Mouse (Mus musculus): Measurements from ENCODE around the gene Gimap4. TPM values are rescaled to one million over a fixed set of nuclear protein-coding genes. Genes with fewer than 3 reads are reported as not detected.

The Gimap4 gene
- polyA plus RNA-seq, 1 experiment from 2014 or later = 1.5 TPM

DNA sequence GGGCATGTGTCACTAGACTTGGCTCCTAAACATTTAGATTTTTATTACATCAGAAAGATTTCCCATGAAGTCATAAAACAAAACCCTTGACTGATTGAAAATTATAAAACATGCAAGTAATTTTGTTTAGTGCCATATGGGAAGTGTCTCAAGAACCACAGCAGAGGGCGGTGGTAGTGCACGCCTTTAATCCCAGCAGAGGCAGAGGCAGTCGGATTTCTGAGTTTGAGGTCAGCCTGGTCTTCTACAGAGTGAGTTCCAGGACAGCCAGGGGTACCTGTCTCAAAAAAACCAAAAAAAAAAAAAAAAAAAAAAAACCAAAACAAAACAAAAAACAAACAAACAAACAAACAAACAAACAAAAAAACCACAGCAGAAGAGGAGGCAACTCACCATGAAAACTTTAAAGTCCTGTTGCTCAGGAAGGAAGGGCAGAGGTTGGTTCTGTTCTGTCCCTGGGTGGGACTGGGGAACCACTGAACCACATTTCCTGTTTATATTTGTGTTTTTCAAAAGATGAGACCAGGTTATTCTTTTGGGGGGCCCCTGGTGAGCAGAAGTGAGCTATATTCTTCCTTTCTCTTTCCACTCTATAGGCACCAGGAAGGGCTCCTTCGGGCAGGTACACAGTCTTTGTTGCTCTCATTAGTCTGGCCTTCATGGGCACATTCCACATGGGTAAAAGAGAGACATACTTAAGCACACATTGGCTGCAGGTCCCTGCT, 12.6 kb downstream of the Gimap4 start:
- ATAC-seq (ENCODE audit: low FRiP score) = no peak
- no peak for DNase-seq (ENCODE audit: low spot score)
- Histone ChIP-seq H3K27ac (no peak overlapping the region), H3K36me3 (replicated peaks; ENCODE audit: control insufficient read depth, insufficient read depth) (no peaks in the 10 kb centered on the region), H3K4me3 (replicated peaks; ENCODE audit: low read length) (no peak overlapping the region), H3K27me3 (ENCODE audit: control insufficient read depth, insufficient read depth, low read length) (no peaks in the 10 kb centered on the region), H3K4me1 (replicated peaks; ENCODE audit: control insufficient read depth, insufficient read depth, low read length) (no peaks in the 10 kb centered on the region), H3K9ac (no peak overlapping the region), H3K9me3 (ENCODE audit: control insufficient read depth, low read length) (no peaks in the 10 kb centered on the region), H3K4me2 (replicated peaks) (no peak overlapping the region)
- WGBS = 86% methylated on average over 4 of the region's 4 CpGs

DNA sequence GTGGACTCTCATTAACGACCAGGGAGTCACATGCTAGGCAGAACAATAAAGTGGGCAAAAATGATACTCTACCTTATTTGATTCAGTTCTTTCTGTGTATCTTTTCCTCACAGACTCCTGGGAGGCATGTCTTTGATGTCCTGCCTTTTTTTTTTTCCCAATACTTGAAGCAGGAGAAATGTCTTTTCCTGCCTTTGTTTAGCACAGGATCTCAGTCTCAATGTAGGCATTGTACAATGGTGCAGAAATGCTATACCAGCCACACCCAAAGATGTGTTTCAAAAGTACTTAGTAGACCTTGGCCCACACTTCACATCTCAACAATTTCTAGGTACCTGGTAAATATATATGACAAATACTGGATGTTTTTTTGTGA, 13.2 kb downstream of the Gimap4 start:
- H3K9ac ChIP-seq = no peak overlapping the region
- H3K4me1 ChIP-seq (replicated peaks; ENCODE audit: control insufficient read depth, insufficient read depth, low read length) = no peaks in the 10 kb centered on the region
- H3K4me2 ChIP-seq (replicated peaks) = no peak overlapping the region
- 57% methylated on average over 1 of the region's 1 CpGs for WGBS
- no peaks in the 10 kb centered on the region for H3K9me3 ChIP-seq (ENCODE audit: control insufficient read depth, low read length)
- no peak for ATAC-seq (ENCODE audit: low FRiP score)
- no peak for DNase-seq (ENCODE audit: low spot score)
- no peaks in the 10 kb centered on the region for H3K36me3 ChIP-seq (replicated peaks; ENCODE audit: control insufficient read depth, insufficient read depth)
- H3K27me3 ChIP-seq (ENCODE audit: control insufficient read depth, insufficient read depth, low read length) = no peaks in the 10 kb centered on the region
- H3K4me3 ChIP-seq (replicated peaks; ENCODE audit: low read length) = no peak overlapping the region
- no peak overlapping the region for H3K27ac ChIP-seq

DNA sequence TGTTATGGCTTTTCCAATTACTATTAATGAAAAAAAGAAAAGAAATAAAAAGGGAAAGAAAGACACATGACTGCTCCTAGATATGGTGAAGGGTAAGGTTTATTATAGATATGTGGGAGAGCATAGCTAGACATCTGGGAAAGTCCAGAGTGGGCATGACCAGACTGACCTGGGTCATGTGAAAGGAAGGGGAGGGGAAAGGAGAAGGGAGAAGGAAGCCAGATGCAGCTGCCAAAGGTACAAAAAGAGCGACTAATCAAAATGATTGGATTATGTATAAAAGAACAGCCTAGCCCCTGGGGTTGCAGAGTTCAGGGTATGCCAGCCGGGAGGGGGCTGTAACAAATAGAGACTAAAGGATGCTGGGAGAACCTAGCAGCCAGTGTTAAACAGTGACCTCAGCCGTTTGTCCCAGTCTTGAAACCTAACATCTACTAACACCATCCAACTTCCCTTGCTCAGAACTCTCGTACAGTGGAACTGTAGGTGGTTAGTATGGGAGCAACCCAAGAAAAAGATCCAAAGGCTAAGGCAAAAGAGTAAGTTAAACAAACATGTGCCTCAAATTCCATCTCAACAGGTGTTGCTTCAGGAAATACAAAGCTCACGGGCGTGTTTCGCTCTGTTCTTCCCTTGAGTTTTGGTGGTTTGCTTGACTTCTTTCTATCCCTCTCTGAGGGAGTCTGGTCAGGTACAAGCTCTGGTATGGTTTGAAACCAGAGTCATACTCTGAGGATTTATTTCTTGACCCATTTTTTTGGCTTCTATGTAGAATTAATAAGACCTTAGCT, 13.9 kb downstream of the Gimap4 start:
- no peak for ATAC-seq (ENCODE audit: low FRiP score)
- no peak overlapping the region for H3K4me2 ChIP-seq (replicated peaks)
- 80% methylated on average over 7 of the region's 7 CpGs for WGBS
- H3K27ac ChIP-seq = no peak overlapping the region
- H3K4me3 ChIP-seq (replicated peaks; ENCODE audit: low read length) = no peak overlapping the region
- H3K27me3 ChIP-seq (ENCODE audit: control insufficient read depth, insufficient read depth, low read length) = no peaks in the 10 kb centered on the region
- DNase-seq (ENCODE audit: low spot score) = no peak
- H3K4me1 ChIP-seq (replicated peaks; ENCODE audit: control insufficient read depth, insufficient read depth, low read length) = no peaks in the 10 kb centered on the region
- H3K9me3 ChIP-seq (ENCODE audit: control insufficient read depth, low read length) = no peaks in the 10 kb centered on the region
- H3K36me3 ChIP-seq (replicated peaks; ENCODE audit: control insufficient read depth, insufficient read depth) = no peaks in the 10 kb centered on the region
- H3K9ac ChIP-seq = no peak overlapping the region

DNA sequence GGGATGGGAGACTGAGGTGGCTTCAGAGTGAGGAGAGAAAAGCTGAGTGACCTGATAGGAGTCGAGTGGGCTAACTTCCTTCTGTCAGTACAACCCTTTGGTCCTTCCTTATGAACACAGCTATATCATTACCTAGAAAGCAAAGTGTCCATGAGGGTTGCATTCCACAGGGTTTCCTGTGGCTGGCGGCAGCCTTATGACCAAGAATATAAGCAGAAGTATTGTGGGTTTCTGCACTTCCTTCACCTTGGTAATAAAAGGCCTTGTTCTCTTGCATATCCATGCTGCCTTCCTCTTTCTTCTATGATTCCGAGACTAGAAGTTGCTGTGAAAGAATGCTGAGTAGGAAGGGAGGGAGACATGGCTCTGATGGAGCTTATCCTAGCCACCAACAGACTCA, 14.5 kb downstream of the Gimap4 start:
- H3K9me3 ChIP-seq (ENCODE audit: control insufficient read depth, low read length) = no peaks in the 10 kb centered on the region
- DNase-seq (ENCODE audit: low spot score) (no peak), ATAC-seq (ENCODE audit: low FRiP score) (no peak)
- H3K9ac ChIP-seq = no peak overlapping the region
- no peak overlapping the region for H3K4me3 ChIP-seq (replicated peaks; ENCODE audit: low read length)
- no peaks in the 10 kb centered on the region for H3K27me3 ChIP-seq (ENCODE audit: control insufficient read depth, insufficient read depth, low read length)
- H3K4me1 ChIP-seq (replicated peaks; ENCODE audit: control insufficient read depth, insufficient read depth, low read length) = no peaks in the 10 kb centered on the region
- no peak overlapping the region for H3K4me2 ChIP-seq (replicated peaks)
- 87% methylated on average over 3 of the region's 3 CpGs for WGBS
- H3K36me3 ChIP-seq (replicated peaks; ENCODE audit: control insufficient read depth, insufficient read depth) = no peaks in the 10 kb centered on the region
- no peak overlapping the region for H3K27ac ChIP-seq

DNA sequence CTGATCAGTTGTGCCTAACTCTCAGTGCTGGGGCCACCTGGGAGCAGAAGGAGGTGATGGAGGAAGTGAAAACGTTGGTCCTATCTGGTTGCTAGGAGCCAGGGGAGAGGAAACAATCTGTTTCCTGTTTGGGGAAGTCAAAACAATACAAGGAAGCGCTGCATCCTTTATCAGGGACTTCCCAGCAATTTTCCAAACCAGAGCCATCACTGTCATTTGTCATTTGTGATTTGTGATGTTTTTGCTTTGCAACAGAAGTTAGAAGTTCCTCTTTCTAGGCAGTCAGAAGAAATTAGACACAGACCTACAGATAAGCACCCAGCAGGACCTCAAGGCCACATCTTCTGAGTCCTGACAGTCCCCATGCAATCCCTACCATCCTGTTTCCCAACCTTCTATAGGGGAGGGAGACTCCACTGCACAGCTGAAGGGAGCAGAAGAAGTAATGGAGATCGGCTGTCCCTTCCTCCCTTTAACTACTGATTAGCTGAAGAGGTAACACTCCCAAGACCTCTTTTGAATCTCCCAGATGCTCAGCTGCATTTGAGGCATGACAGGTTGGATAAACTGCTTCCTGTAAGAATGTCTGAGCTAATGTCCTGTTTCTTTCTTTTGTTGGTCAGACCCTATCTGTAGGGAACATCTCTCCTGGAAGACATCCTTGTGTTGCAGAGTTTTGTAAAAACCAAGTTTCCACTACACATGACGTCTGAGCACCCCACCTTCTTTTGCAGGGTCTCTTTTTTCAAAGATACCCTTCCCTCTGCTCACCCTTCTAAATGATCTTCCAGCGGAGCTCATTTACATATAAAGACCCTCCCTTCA, 16.1 kb downstream of the Gimap4 start:
- Histone ChIP-seq H3K9me3 (ENCODE audit: control insufficient read depth, low read length) (no peaks in the 10 kb centered on the region), H3K27me3 (ENCODE audit: control insufficient read depth, insufficient read depth, low read length) (no peaks in the 10 kb centered on the region), H3K4me3 (replicated peaks; ENCODE audit: low read length) (no peak overlapping the region), H3K27ac (no peak overlapping the region), H3K36me3 (replicated peaks; ENCODE audit: control insufficient read depth, insufficient read depth) (no peaks in the 10 kb centered on the region), H3K9ac (no peak overlapping the region), H3K4me2 (replicated peaks) (no peak overlapping the region), H3K4me1 (replicated peaks; ENCODE audit: control insufficient read depth, insufficient read depth, low read length) (no peaks in the 10 kb centered on the region)
- DNase-seq (ENCODE audit: low spot score) (no peak), ATAC-seq (ENCODE audit: low FRiP score) (no peak)
- WGBS = 63% methylated on average over 5 of the region's 5 CpGs

DNA sequence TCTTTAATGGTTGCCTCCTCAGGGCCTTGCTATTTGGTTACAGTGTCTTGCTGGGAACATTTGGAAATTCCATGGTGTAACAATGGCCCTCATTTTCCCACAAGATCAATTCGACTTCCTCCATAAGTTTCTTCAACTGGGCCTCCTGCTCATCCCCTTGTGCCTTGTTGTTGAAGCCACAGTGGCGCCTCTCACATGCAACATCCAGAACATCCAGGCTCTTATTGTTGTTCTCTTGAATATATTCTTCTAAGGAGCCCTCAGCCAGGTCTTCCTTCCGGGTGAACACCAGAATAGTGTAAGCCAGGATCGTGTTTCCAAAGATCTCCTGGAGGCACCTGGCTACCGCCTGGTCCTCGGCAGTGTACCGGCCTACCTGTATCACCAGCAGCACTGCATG, 17.8 kb downstream of the Gimap4 start:
- H3K9me3 ChIP-seq (ENCODE audit: control insufficient read depth, low read length) = no peaks in the 10 kb centered on the region
- H3K27me3 ChIP-seq (ENCODE audit: control insufficient read depth, insufficient read depth, low read length) = no peaks in the 10 kb centered on the region
- no peaks in the 10 kb centered on the region for H3K36me3 ChIP-seq (replicated peaks; ENCODE audit: control insufficient read depth, insufficient read depth)
- H3K4me3 ChIP-seq (replicated peaks; ENCODE audit: low read length) = no peak overlapping the region
- no peaks in the 10 kb centered on the region for H3K4me1 ChIP-seq (replicated peaks; ENCODE audit: control insufficient read depth, insufficient read depth, low read length)
- H3K9ac ChIP-seq = no peak overlapping the region
- DNase-seq (ENCODE audit: low spot score) (no peak), ATAC-seq (ENCODE audit: low FRiP score) (no peak)
- H3K27ac ChIP-seq = no peak overlapping the region
- H3K4me2 ChIP-seq (replicated peaks) = no peak overlapping the region
- WGBS = 92% methylated on average over 7 of the region's 7 CpGs

DNA sequence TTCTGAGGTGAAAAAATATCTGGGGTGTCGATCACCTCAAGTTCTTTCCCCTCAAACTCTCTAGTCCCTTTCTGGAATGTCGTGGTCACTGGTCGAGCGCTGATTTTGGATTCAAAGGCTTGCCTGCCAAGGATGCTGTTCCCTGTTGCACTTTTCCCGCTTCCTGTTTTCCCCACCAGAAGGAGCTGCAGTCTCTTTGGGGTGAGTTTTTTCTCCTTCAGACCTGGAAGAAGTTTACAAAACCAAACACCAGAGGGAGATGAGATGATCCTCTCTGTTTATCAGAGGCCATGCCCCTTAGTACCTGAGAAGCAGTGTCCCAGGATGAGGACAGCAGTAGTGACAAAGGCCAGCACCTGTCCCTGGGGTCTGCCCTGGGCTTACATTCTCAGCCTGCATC, 18.3 kb downstream of the Gimap4 start:
- no peak overlapping the region for H3K9ac ChIP-seq
- no peak overlapping the region for H3K4me2 ChIP-seq (replicated peaks)
- ATAC-seq (ENCODE audit: low FRiP score) = no peak
- no peak overlapping the region for H3K27ac ChIP-seq
- H3K4me1 ChIP-seq (replicated peaks; ENCODE audit: control insufficient read depth, insufficient read depth, low read length) = no peaks in the 10 kb centered on the region
- no peaks in the 10 kb centered on the region for H3K27me3 ChIP-seq (ENCODE audit: control insufficient read depth, insufficient read depth, low read length)
- DNase-seq (ENCODE audit: low spot score) = no peak
- 81% methylated on average over 5 of the region's 5 CpGs for WGBS
- no peak overlapping the region for H3K4me3 ChIP-seq (replicated peaks; ENCODE audit: low read length)
- H3K36me3 ChIP-seq (replicated peaks; ENCODE audit: control insufficient read depth, insufficient read depth) = no peaks in the 10 kb centered on the region
- no peaks in the 10 kb centered on the region for H3K9me3 ChIP-seq (ENCODE audit: control insufficient read depth, low read length)

DNA sequence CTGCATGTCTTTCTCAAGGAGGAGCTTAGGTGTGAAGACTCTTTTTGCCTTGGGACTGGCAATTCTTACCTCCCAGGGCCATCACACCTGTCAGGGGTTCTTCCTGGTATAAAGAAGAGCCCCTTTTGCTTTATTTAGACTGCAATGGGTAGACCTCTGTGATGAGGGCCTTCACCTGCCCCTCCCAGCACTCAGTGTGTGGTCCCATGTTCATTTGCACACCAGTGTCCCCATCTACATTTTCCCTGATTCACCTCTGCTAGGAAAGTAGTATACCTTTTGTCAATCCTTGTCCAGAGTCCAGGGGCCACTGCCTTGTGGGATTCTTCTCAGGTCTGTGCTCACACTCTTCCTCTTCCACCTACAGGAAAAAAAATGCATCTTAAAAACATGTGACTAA, 19.8 kb downstream of the Gimap4 start:
- no peak for ATAC-seq (ENCODE audit: low FRiP score)
- no peaks in the 10 kb centered on the region for H3K27me3 ChIP-seq (ENCODE audit: control insufficient read depth, insufficient read depth, low read length)
- H3K4me1 ChIP-seq (replicated peaks; ENCODE audit: control insufficient read depth, insufficient read depth, low read length) = no peaks in the 10 kb centered on the region
- H3K36me3 ChIP-seq (replicated peaks; ENCODE audit: control insufficient read depth, insufficient read depth) = no peaks in the 10 kb centered on the region
- H3K27ac ChIP-seq = no peak overlapping the region
- no peak overlapping the region for H3K9ac ChIP-seq
- no peak for DNase-seq (ENCODE audit: low spot score)
- H3K9me3 ChIP-seq (ENCODE audit: control insufficient read depth, low read length) = no peaks in the 10 kb centered on the region
- no peak overlapping the region for H3K4me3 ChIP-seq (replicated peaks; ENCODE audit: low read length)
- no peak overlapping the region for H3K4me2 ChIP-seq (replicated peaks)

DNA sequence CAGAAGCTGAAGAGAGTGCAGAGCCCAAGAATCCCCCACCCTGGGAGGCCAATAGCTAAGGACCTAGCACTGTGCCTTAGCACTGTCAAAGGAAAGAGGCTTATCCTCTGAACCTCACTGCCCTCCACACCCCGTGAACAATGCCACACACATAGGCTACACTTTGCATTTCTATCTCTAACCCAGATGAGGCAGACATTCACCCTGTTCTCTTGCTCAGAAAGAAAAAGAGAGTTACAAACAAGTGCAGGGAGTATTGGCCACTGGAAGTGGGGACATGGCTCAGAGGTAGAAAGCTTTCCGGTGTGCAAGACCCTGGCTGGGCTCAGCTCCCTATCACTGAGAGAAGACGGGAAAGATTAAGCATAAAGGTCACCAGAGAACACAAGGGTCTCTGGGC, 21.8 kb downstream of the Gimap4 start:
- ATAC-seq (ENCODE audit: low FRiP score) = no peak
- H3K36me3 ChIP-seq (replicated peaks; ENCODE audit: control insufficient read depth, insufficient read depth) = no peaks in the 10 kb centered on the region

More for the DNA sequence above, 21.8 kb downstream of the Gimap4 start:
- Histone ChIP-seq H3K27me3 (ENCODE audit: control insufficient read depth, insufficient read depth, low read length) (no peaks in the 10 kb centered on the region), H3K27ac (no peak overlapping the region), H3K4me1 (replicated peaks; ENCODE audit: control insufficient read depth, insufficient read depth, low read length) (no peaks in the 10 kb centered on the region), H3K9me3 (ENCODE audit: control insufficient read depth, low read length) (no peaks in the 10 kb centered on the region), H3K4me3 (replicated peaks; ENCODE audit: low read length) (no peak overlapping the region), H3K4me2 (replicated peaks) (no peak overlapping the region), H3K9ac (no peak overlapping the region)
- 51% methylated on average over 3 of the region's 3 CpGs for WGBS
- no peak for DNase-seq (ENCODE audit: low spot score)
